Mouse (Mus musculus) forebrain, embryonic 16.5 days (tissue): Measurements from ENCODE around the gene Krt32. TPM values are rescaled to one million over a fixed set of nuclear protein-coding genes. Genes with fewer than 3 reads are reported as not detected.

Experiments
- ATAC-seq: fragments of 200-750 bp; cut with Nextera tagmentation; 2 replicates; pipeline ENCODE4 v1.8.0; 2017; ENCODE audit warnings: mild to moderate bottlenecking, moderate library complexity
- H3K27ac ChIP-seq: fragments of 300-500 bp; sonication (generic); 2 replicates; pipeline ENCODE4 v1.5.1; 2014; ENCODE audit warnings: low read length, control low read depth
- H3K27me3 ChIP-seq: fragments of 300-500 bp; sonication (generic); replicated peaks from 2 replicates; pipeline ENCODE4 v1.6.1; 2014; ENCODE audit warnings: low read length; ENCODE audit not compliant: control insufficient read depth, insufficient read depth
- H3K36me3 ChIP-seq: fragments of 300-500 bp; sonication (generic); 2 replicates; pipeline ENCODE4 v1.6.1; 2014; ENCODE audit not compliant: control insufficient read depth, insufficient read depth
- H3K4me1 ChIP-seq: fragments of 300-500 bp; sonication (generic); replicated peaks from 2 replicates; pipeline ENCODE4 v1.6.1; 2014; ENCODE audit warnings: low read length; ENCODE audit not compliant: control insufficient read depth, insufficient read depth
- H3K4me2 ChIP-seq: fragments of 300-500 bp; sonication (generic); 2 replicates; pipeline ENCODE4 v1.6.1; 2014; ENCODE audit warnings: mild to moderate bottlenecking, low read length, control low read depth
- H3K4me3 ChIP-seq: fragments of 300-500 bp; sonication (generic); replicated peaks from 2 replicates; pipeline ENCODE4 v1.5.1; 2014; ENCODE audit warnings: mild to moderate bottlenecking, low read length, control low read depth
- H3K9ac ChIP-seq: fragments of 300-500 bp; sonication (generic); replicated peaks from 2 replicates; pipeline ENCODE4 v1.6.1; 2014; ENCODE audit warnings: low read depth, low read length, control low read depth
- H3K9me3 ChIP-seq: fragments of 300-500 bp; sonication (generic); 2 replicates; pipeline ENCODE4 v1.6.1; 2016; ENCODE audit warnings: low read length; ENCODE audit not compliant: control insufficient read depth
- WGBS: fragments of 180-500 bp; shearing (Covaris S2); extraction: QIAGEN DNeasy Blood & Tissue Kit; methylation state at CpG from one replicate; pipeline ENCODE4 v1.1.7; 2014; 5-methylcytosine and 5-hydroxymethylcytosine counted together
- polyA plus RNA-seq: library from polyadenylated mRNA; unstranded; fragments of >200 nt; fragmentation: Nextera tagmentation; extraction: Ambion mirVana; gene quantifications from 2 replicates; pipeline ENCODE4 v1.2.1, GENCODE M21; 2015

Gene Krt32
- polyA plus RNA-seq, 1 experiment from 2014 or later: not detected

GRCm38 (mm10) chr11:100105576-100106122 lies 17.6 kb upstream of the Krt32 start, which contains the start of gene Krt36:
Gene Krt36, minus strand, starts transcription at chr11:100105626.
- Histone ChIP-seq H3K9ac (no peak within 1 kb of the TSS), H3K9me3 (no peaks in the 10 kb centered on the region), H3K4me2 (no peak within 1 kb of the TSS), H3K4me1 (no peaks in the 10 kb centered on the region), H3K27me3 (no peaks in the 10 kb centered on the region), H3K4me3 (no peak within 1 kb of the TSS), H3K36me3 (no peaks in the 10 kb centered on the region), H3K27ac (no peak within 1 kb of the TSS)
- 89% methylated on average over 6 of the region's 6 CpGs for WGBS
- ATAC-seq: no peak

- WGBS: 66% methylated on average over 15 of the region's 15 CpGs
- no peaks in the 10 kb centered on the region for H3K4me1 ChIP-seq
Observed at GRCm38 (mm10) chr11:100102693-100103429, 14.8 kb upstream of the Krt32 start.

GRCm38 (mm10) chr11:100100391-100100790 lies 12.4 kb upstream of the Krt32 start:
- H3K4me2 ChIP-seq: no peak overlapping the region
- no peak overlapping the region for H3K27ac ChIP-seq
- no peaks in the 10 kb centered on the region for H3K4me1 ChIP-seq
- no peaks in the 10 kb centered on the region for H3K27me3 ChIP-seq
- no peaks in the 10 kb centered on the region for H3K36me3 ChIP-seq
- 86% methylated on average over 4 of the region's 4 CpGs for WGBS
- ATAC-seq: no peak
- H3K9ac ChIP-seq: no peak overlapping the region
- H3K9me3 ChIP-seq: no peaks in the 10 kb centered on the region
- H3K4me3 ChIP-seq: no peak overlapping the region

More at GRCm38 (mm10) chr11:100102693-100103429, 14.8 kb upstream of the Krt32 start:
- H3K4me3 ChIP-seq: no peak overlapping the region
- no peak overlapping the region for H3K9ac ChIP-seq
- ATAC-seq: no peak
- H3K27me3 ChIP-seq: no peaks in the 10 kb centered on the region
- no peaks in the 10 kb centered on the region for H3K36me3 ChIP-seq
- no peaks in the 10 kb centered on the region for H3K9me3 ChIP-seq
- H3K27ac ChIP-seq: no peak overlapping the region
- H3K4me2 ChIP-seq: no peak overlapping the region

GRCm38 (mm10) chr11:100097819-100098218 lies 9.8 kb upstream of the Krt32 start:
- Histone ChIP-seq H3K36me3 (no peaks in the 10 kb centered on the region), H3K4me3 (no peak overlapping the region), H3K27ac (no peak overlapping the region), H3K9me3 (no peaks in the 10 kb centered on the region), H3K9ac (no peak overlapping the region), H3K4me1 (no peaks in the 10 kb centered on the region), H3K4me2 (no peak overlapping the region), H3K27me3 (no peaks in the 10 kb centered on the region)
- ATAC-seq: no peak
- whole genome bisulfite sequencing: 89% methylated on average over 9 of the region's 9 CpGs

- H3K36me3 ChIP-seq: no peaks in the 10 kb centered on the region
- H3K9me3 ChIP-seq: no peaks in the 10 kb centered on the region
- H3K9ac ChIP-seq: no peak within 1 kb of the TSS
- no peak for ATAC-seq
- no peaks in the 10 kb centered on the region for H3K4me1 ChIP-seq
- no peak within 1 kb of the TSS for H3K4me3 ChIP-seq
- H3K27me3 ChIP-seq: no peaks in the 10 kb centered on the region
- H3K27ac ChIP-seq: no peak within 1 kb of the TSS
- H3K4me2 ChIP-seq: no peak within 1 kb of the TSS
- WGBS: 42% methylated on average over 9 of the region's 9 CpGs
Observed at GRCm38 (mm10) chr11:100096141-100096540, 8.1 kb upstream of the Krt32 start, which contains the start of gene Krt35. Gene Krt35, minus strand, starts transcription at chr11:100096241.

GRCm38 (mm10) chr11:100088378-100089025 lies 476 bp upstream of the Krt32 start:
- Histone ChIP-seq H3K4me3 (no peak overlapping the region), H3K9ac (no peak overlapping the region), H3K27me3 (no peaks in the 10 kb centered on the region), H3K27ac (no peak overlapping the region), H3K36me3 (no peaks in the 10 kb centered on the region), H3K9me3 (no peaks in the 10 kb centered on the region), H3K4me1 (no peaks in the 10 kb centered on the region), H3K4me2 (no peak overlapping the region)
- WGBS: 74% methylated on average over 7 of the region's 7 CpGs
- no peak for ATAC-seq

GRCm38 (mm10) chr11:100073873-100074272 lies 14.2 kb downstream of the Krt32 start:
- Histone ChIP-seq H3K9ac (no peak overlapping the region), H3K4me2 (no peak overlapping the region), H3K27ac (no peak overlapping the region), H3K9me3 (no peaks in the 10 kb centered on the region), H3K27me3 (no peaks in the 10 kb centered on the region), H3K4me1 (no peaks in the 10 kb centered on the region), H3K4me3 (no peak overlapping the region), H3K36me3 (no peaks in the 10 kb centered on the region)
- no peak for ATAC-seq
- 55% methylated on average over 1 of the region's 1 CpGs for WGBS

GRCm38 (mm10) chr11:100067293-100068036 lies 20.6 kb downstream of the Krt32 start:
- Histone ChIP-seq H3K36me3 (no peaks in the 10 kb centered on the region), H3K4me2 (no peak overlapping the region), H3K27me3 (no peaks in the 10 kb centered on the region), H3K4me1 (no peaks in the 10 kb centered on the region), H3K4me3 (no peak overlapping the region), H3K9me3 (no peaks in the 10 kb centered on the region), H3K27ac (no peak overlapping the region), H3K9ac (no peak overlapping the region)
- ATAC-seq: no peak
- WGBS: 89% methylated on average over 17 of the region's 17 CpGs
